Mouse (Mus musculus) intestine, postnatal 0 days (tissue): ENCODE measurements around the gene Fam240a. TPM values are rescaled to one million over a fixed set of nuclear protein-coding genes. Genes with fewer than 3 reads are reported as not detected.

Experiments used
- ATAC-seq: fragments of 200-750 bp; cut with Nextera tagmentation; 2 replicates; pipeline ENCODE4 v1.8.0; 2017; ENCODE audit warnings: mild to moderate bottlenecking, moderate TSS enrichment, moderate library complexity
- H3K27ac ChIP-seq: fragments of 300-500 bp; sonication (generic); 2 replicates; pipeline ENCODE4 v1.5.1; 2014; ENCODE audit warnings: mild to moderate bottlenecking, low read depth, low read length, moderate library complexity
- H3K27me3 ChIP-seq: fragments of 300-500 bp; sonication (generic); replicated peaks from 2 replicates; pipeline ENCODE4 v1.6.1; 2014; ENCODE audit warnings: low read length, mixed read lengths; ENCODE audit not compliant: control insufficient read depth, insufficient read depth
- H3K36me3 ChIP-seq: fragments of 300-500 bp; sonication (generic); 2 replicates; pipeline ENCODE4 v1.6.1; 2014; ENCODE audit warnings: mild to moderate bottlenecking, moderate library complexity; ENCODE audit not compliant: control insufficient read depth, insufficient read depth
- H3K4me1 ChIP-seq: fragments of 300-500 bp; sonication (generic); replicated peaks from 2 replicates; pipeline ENCODE4 v1.6.1; 2014; ENCODE audit warnings: antibody characterized with exemption, low read length, mixed read lengths; ENCODE audit not compliant: control insufficient read depth, insufficient read depth
- H3K4me2 ChIP-seq: fragments of 300-500 bp; sonication (generic); replicated peaks from 2 replicates; pipeline ENCODE4 v1.6.1; 2014; ENCODE audit warnings: low read depth, mild to moderate bottlenecking, moderate library complexity
- H3K4me3 ChIP-seq: fragments of 300-500 bp; sonication (generic); 2 replicates; pipeline ENCODE4 v1.5.1; 2014; ENCODE audit warnings: low read depth, low read length
- H3K9ac ChIP-seq: fragments of 300-500 bp; sonication (generic); 2 replicates; pipeline ENCODE4 v1.6.1; 2014; ENCODE audit warnings: mild to moderate bottlenecking, low read depth, low read length
- H3K9me3 ChIP-seq: fragments of 300-500 bp; sonication (generic); 2 replicates; pipeline ENCODE4 v1.6.1; 2016; ENCODE audit warnings: mixed run types; ENCODE audit not compliant: control insufficient read depth
- CTCF ChIP-seq: sonication (generic); IDR thresholded peaks from 2 replicates; pipeline ENCODE4 v1.5.1; 2016; ENCODE audit warnings: low read depth, mild to moderate bottlenecking, control low read depth, antibody characterized with exemption, moderate library complexity
- WGBS: fragments of 180-500 bp; shearing (Covaris S2); extraction: QIAGEN DNeasy Blood & Tissue Kit; methylation state at CpG from one replicate; pipeline ENCODE4 v1.1.7; 2014; 5-methylcytosine and 5-hydroxymethylcytosine counted together
- polyA plus RNA-seq: library from polyadenylated mRNA; unstranded; fragments of >200 nt; fragmentation: Nextera tagmentation; extraction: Ambion mirVana; gene quantifications from 2 replicates; pipeline ENCODE4 v1.2.1, GENCODE M21; 2015

Gene Fam240a
- polyA plus RNA-seq, 1 experiment from 2014 or later, result not detected

- Histone ChIP-seq H3K9me3 (no peaks in the 10 kb centered on the region), H3K9ac (no peak overlapping the region), H3K27me3 (peaks cover 9% of the 10 kb centered on the region; the same call in 1 of the 2 replicates), H3K4me3 (no peak overlapping the region), H3K4me2 (no peak overlapping the region), H3K4me1 (no peaks in the 10 kb centered on the region), H3K27ac (no peak overlapping the region), H3K36me3 (no peaks in the 10 kb centered on the region)
- ATAC-seq, result no peak
- no peak for TF ChIP-seq CTCF
- WGBS, result 90% methylated on average over 13 of the region's 13 CpGs
Observed at GRCm38 (mm10) chr9:110951866-110952265, 35.2 kb upstream of the Fam240a start.

- Histone ChIP-seq H3K27ac (no peak within 1 kb of the TSS), H3K9ac (no peak within 1 kb of the TSS), H3K4me3 (no peak within 1 kb of the TSS), H3K4me1 (no peaks in the 10 kb centered on the region), H3K27me3 (peaks cover 9% of the 10 kb centered on the region; the same call in 1 of the 2 replicates), H3K4me2 (no peak within 1 kb of the TSS), H3K36me3 (no peaks in the 10 kb centered on the region), H3K9me3 (no peaks in the 10 kb centered on the region)
- WGBS, result 65% methylated on average over 11 of the region's 11 CpGs
- peak; percentile 28; the same call in 1 of the 2 replicates for ATAC-seq
- no peak for TF ChIP-seq CTCF
Observed at GRCm38 (mm10) chr9:110951397-110951796, 34.7 kb upstream of the Fam240a start, which contains the start of gene Lrrc2. Gene Lrrc2 (plus strand): TSS chr9:110951545.

- H3K9ac ChIP-seq, result no peak overlapping the region
- WGBS, result 91% methylated on average over 3 of the region's 3 CpGs
- H3K9me3 ChIP-seq, result no peaks in the 10 kb centered on the region
- TF ChIP-seq CTCF, result no peak
- peaks cover 8% of the 10 kb centered on the region for H3K27me3 ChIP-seq
- no peak overlapping the region for H3K4me3 ChIP-seq
- ATAC-seq, result no peak
- no peak overlapping the region for H3K27ac ChIP-seq
- no peaks in the 10 kb centered on the region for H3K36me3 ChIP-seq
- H3K4me2 ChIP-seq, result no peak overlapping the region
- H3K4me1 ChIP-seq, result no peaks in the 10 kb centered on the region
Observed at GRCm38 (mm10) chr9:110950109-110950508, 33.4 kb upstream of the Fam240a start.

GRCm38 (mm10) chr9:110948813-110949310 lies 32.2 kb upstream of the Fam240a start:
- Histone ChIP-seq H3K4me1 (no peaks in the 10 kb centered on the region), H3K9ac (no peak overlapping the region), H3K9me3 (no peaks in the 10 kb centered on the region), H3K36me3 (no peaks in the 10 kb centered on the region), H3K4me3 (no peak overlapping the region), H3K27me3 (peaks cover 8% of the 10 kb centered on the region), H3K4me2 (no peak overlapping the region), H3K27ac (no peak overlapping the region)
- ATAC-seq, result no peak
- 62% methylated on average over 8 of the region's 8 CpGs for WGBS
- TF ChIP-seq CTCF, result no peak

- no peak overlapping the region for H3K4me2 ChIP-seq
- H3K4me1 ChIP-seq, result no peaks in the 10 kb centered on the region
- no peaks in the 10 kb centered on the region for H3K9me3 ChIP-seq
- H3K4me3 ChIP-seq, result no peak overlapping the region
- H3K9ac ChIP-seq, result no peak overlapping the region
- WGBS, result 61% methylated on average over 6 of the region's 6 CpGs
- no peak overlapping the region for H3K27ac ChIP-seq
- H3K27me3 ChIP-seq, result peaks cover 5% of the 10 kb centered on the region; the same call in 1 of the 2 replicates
- no peaks in the 10 kb centered on the region for H3K36me3 ChIP-seq
- TF ChIP-seq CTCF, result no peak
- no peak for ATAC-seq
Observed at GRCm38 (mm10) chr9:110947900-110948299, 31.2 kb upstream of the Fam240a start.

- no peak overlapping the region for H3K4me3 ChIP-seq
- TF ChIP-seq CTCF, result no peak
Observed at GRCm38 (mm10) chr9:110947261-110947661, 30.6 kb upstream of the Fam240a start.

More at GRCm38 (mm10) chr9:110947261-110947661, 30.6 kb upstream of the Fam240a start:
- Histone ChIP-seq H3K9ac (no peak overlapping the region), H3K27me3 (peaks cover 5% of the 10 kb centered on the region; the same call in 1 of the 2 replicates), H3K4me1 (no peaks in the 10 kb centered on the region), H3K27ac (no peak overlapping the region), H3K9me3 (no peaks in the 10 kb centered on the region), H3K36me3 (no peaks in the 10 kb centered on the region), H3K4me2 (no peak overlapping the region)
- 45% methylated on average over 6 of the region's 6 CpGs for WGBS
- no peak for ATAC-seq
